Mouse (Mus musculus): ENCODE results near the gene Anxa9. TPM values are rescaled to one million over a fixed set of nuclear protein-coding genes. Genes with fewer than 3 reads are reported as not detected.

The Anxa9 gene
- total and polyA plus RNA-seq, 3 experiments, result 1.5 to 4.1 (median 2.5) TPM

DNA sequence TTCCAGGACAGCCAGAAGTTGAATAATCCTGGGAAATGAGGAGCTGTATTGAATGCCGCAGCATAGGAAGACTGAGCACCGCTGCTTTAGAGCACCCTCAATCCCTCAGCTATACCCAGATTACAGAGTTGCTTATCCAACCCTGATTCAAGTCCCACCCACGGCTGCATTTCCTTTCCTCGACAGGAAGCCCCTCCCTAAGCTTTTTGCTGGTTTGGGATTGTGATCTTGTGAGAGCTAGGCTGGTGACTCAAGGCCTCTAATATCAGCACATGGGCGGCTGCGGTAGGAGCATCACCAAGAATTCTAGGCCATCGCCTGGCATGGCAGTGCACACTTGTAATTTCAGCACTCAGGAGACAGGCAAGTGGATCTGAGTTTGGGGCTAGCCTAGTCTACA lies 20.5 kb downstream of the Anxa9 start:
- dilution Hi-C loops (cut with MboI; ENCODE audit: extremely low pct_ligation_motif_present, extremely low pct_unique_long_range_greater_than_20kb, low sequenced_read_pairs), result no loop called here
- no peak overlapping the region for H3K4me3 ChIP-seq (replicated peaks in 1 of 3; ENCODE audit: low read depth in 2 of 3, low read length in 2 of 3, poor library complexity in 1 of 3)
- peaks cover 4 to 22% of the 10 kb centered on the region in 2 experiments for H3K36me3 ChIP-seq (replicated peaks in 1 of 2; ENCODE audit: control insufficient read depth in 1 of 2, insufficient read depth in 1 of 2, low read length in 1 of 2)
- H3K9me3 ChIP-seq (replicated peaks; ENCODE audit: low read length), result no peaks in the 10 kb centered on the region
- in situ Hi-C loops (cut with MboI; ENCODE audit: low pct_ligation_motif_present, low pct_unique_long_range_greater_than_20kb, low sequenced_read_pairs), result no loop called here
- H3K4me2 ChIP-seq (ENCODE audit: insufficient read depth, low read depth, poor library complexity, severe bottlenecking), result no peak overlapping the region
- H3K4me1 ChIP-seq (ENCODE audit: control insufficient read depth in 1 of 2, insufficient read depth in 2 of 2), result peaks cover 0 to 14% of the 10 kb centered on the region in 2 experiments; a peak in 2 of 4 replicates
- no peak overlapping the region for H3K9ac ChIP-seq (ENCODE audit: insufficient read depth, low read depth)
- no peak for DNase-seq (ENCODE audit: extremely low read depth)
- no peak overlapping the region for H3K27ac ChIP-seq (ENCODE audit: insufficient read depth, low read depth)
- H3K79me2 ChIP-seq (replicated peaks; ENCODE audit: control insufficient read depth, extremely low read depth, insufficient read depth, poor library complexity, severe bottlenecking), result no peaks in the 10 kb centered on the region
- TF ChIP-seq CHD1 (IDR thresholded peaks at IDR 0.05; ENCODE audit: low read depth, low read length) (no peak), RCOR1 (conservative IDR thresholded peaks at IDR 0.05; ENCODE audit: low read depth, low read length) (no peak), NRF1 (IDR thresholded peaks at IDR 0.05; ENCODE audit: low read depth, low read length) (no peak), POLR2AphosphoS2 (IDR thresholded peaks at IDR 0.05; ENCODE audit: low read depth, low read length) (no peak), MAZ (IDR thresholded peaks at IDR 0.05; ENCODE audit: low read depth, low read length) (no peak), MAX (IDR thresholded peaks at IDR 0.05; ENCODE audit: low read length) (no peak), GABPA (IDR thresholded peaks at IDR 0.05; ENCODE audit: insufficient replicate concordance, low read depth, low read length) (no peak), CTCF (conservative IDR thresholded peaks at IDR 0.05 in 1 of 2, IDR thresholded peaks at IDR 0.05 in 1 of 2; ENCODE audit: low read depth in 2 of 2, low read length in 2 of 2) (no peak), CHD2 (IDR thresholded peaks at IDR 0.05; ENCODE audit: low read length) (no peak), MYC (IDR thresholded peaks at IDR 0.05; ENCODE audit: low read depth, low read length) (no peak), SIN3A (IDR thresholded peaks at IDR 0.05; ENCODE audit: low read length) (no peak), JUND (conservative IDR thresholded peaks at IDR 0.05; ENCODE audit: low read depth, low read length) (no peak), TBP (conservative IDR thresholded peaks at IDR 0.05; ENCODE audit: low read depth, low read length) (no peak), E2F4 (IDR thresholded peaks at IDR 0.05; ENCODE audit: insufficient replicate concordance, low read depth, low read length) (no peak), ZC3H11A (IDR thresholded peaks at IDR 0.05; ENCODE audit: low read depth, low read length) (no peak), KAT2A (IDR thresholded peaks at IDR 0.05; ENCODE audit: insufficient replicate concordance, low read length) (no peak), TCF12 (IDR thresholded peaks at IDR 0.05; ENCODE audit: low read depth, low read length) (no peak)
- no peaks in the 10 kb centered on the region for H3K27me3 ChIP-seq (replicated peaks)

- Histone ChIP-seq H3K4me3 (replicated peaks in 1 of 3; ENCODE audit: low read depth in 2 of 3, low read length in 2 of 3, poor library complexity in 1 of 3) (no peak overlapping the region), H3K9me3 (replicated peaks; ENCODE audit: low read length) (no peaks in the 10 kb centered on the region), H3K79me2 (replicated peaks; ENCODE audit: control insufficient read depth, extremely low read depth, insufficient read depth, poor library complexity, severe bottlenecking) (no peaks in the 10 kb centered on the region), H3K36me3 (replicated peaks in 1 of 2; ENCODE audit: control insufficient read depth in 1 of 2, insufficient read depth in 1 of 2, low read length in 1 of 2) (peaks cover 4 to 21% of the 10 kb centered on the region in 2 experiments), H3K4me2 (ENCODE audit: insufficient read depth, low read depth, poor library complexity, severe bottlenecking) (no peak overlapping the region), H3K4me1 (ENCODE audit: control insufficient read depth in 1 of 2, insufficient read depth in 2 of 2) (peaks cover 0 to 10% of the 10 kb centered on the region in 2 experiments; a peak in 2 of 4 replicates), H3K9ac (ENCODE audit: insufficient read depth, low read depth) (no peak overlapping the region), H3K27ac (ENCODE audit: insufficient read depth, low read depth) (no peak overlapping the region), H3K27me3 (replicated peaks) (no peaks in the 10 kb centered on the region)
- in situ Hi-C loops (cut with MboI; ENCODE audit: low pct_ligation_motif_present, low pct_unique_long_range_greater_than_20kb, low sequenced_read_pairs) (no loop called here), dilution Hi-C loops (cut with MboI; ENCODE audit: extremely low pct_ligation_motif_present, extremely low pct_unique_long_range_greater_than_20kb, low sequenced_read_pairs) (no loop called here)
- TF ChIP-seq GABPA (IDR thresholded peaks at IDR 0.05; ENCODE audit: insufficient replicate concordance, low read depth, low read length), result no peak
- no peak for TF ChIP-seq TBP (conservative IDR thresholded peaks at IDR 0.05; ENCODE audit: low read depth, low read length)
- TF ChIP-seq MAFK (IDR thresholded peaks at IDR 0.05; ENCODE audit: insufficient replicate concordance, low read length), result no peak
- no peak for TF ChIP-seq SMC3 (IDR thresholded peaks at IDR 0.05; ENCODE audit: low read depth, low read length)
- TF ChIP-seq MEF2A (IDR thresholded peaks at IDR 0.05; ENCODE audit: borderline replicate concordance, low read depth, low read length), result no peak
- TF ChIP-seq ZC3H11A (IDR thresholded peaks at IDR 0.05; ENCODE audit: low read depth, low read length), result no peak
- no peak for TF ChIP-seq ZMIZ1 (IDR thresholded peaks at IDR 0.05; ENCODE audit: low read depth, low read length)
- no peak for TF ChIP-seq RAD21 (IDR thresholded peaks at IDR 0.05; ENCODE audit: low read depth, low read length)
- TF ChIP-seq MAZ (IDR thresholded peaks at IDR 0.05; ENCODE audit: low read depth, low read length), result no peak
- TF ChIP-seq NELFE (IDR thresholded peaks at IDR 0.05; ENCODE audit: low read depth, low read length), result no peak
- TF ChIP-seq HCFC1 (IDR thresholded peaks at IDR 0.05; ENCODE audit: low read depth, low read length), result no peak
- no peak for TF ChIP-seq JUN (IDR thresholded peaks at IDR 0.05; ENCODE audit: insufficient read depth, low read depth, low read length)
- TF ChIP-seq MAX (IDR thresholded peaks at IDR 0.05; ENCODE audit: low read length), result no peak
- no peak for TF ChIP-seq KAT2A (IDR thresholded peaks at IDR 0.05; ENCODE audit: insufficient replicate concordance, low read length)
- TF ChIP-seq USF1 (IDR thresholded peaks at IDR 0.05; ENCODE audit: low read depth, low read length), result no peak
- no peak for TF ChIP-seq ZKSCAN1 (IDR thresholded peaks at IDR 0.05; ENCODE audit: borderline replicate concordance, low read depth, low read length)
- no peak for TF ChIP-seq RCOR1 (conservative IDR thresholded peaks at IDR 0.05; ENCODE audit: low read depth, low read length)
- TF ChIP-seq MXI1 (IDR thresholded peaks at IDR 0.05; ENCODE audit: low read depth, low read length), result no peak
- TF ChIP-seq ELF1 (IDR thresholded peaks at IDR 0.05; ENCODE audit: low read depth, low read length), result no peak
- DNase-seq (ENCODE audit: extremely low read depth), result no peak
Observed at GRCm38 (mm10) chr3:95286011-95286410, 21.0 kb downstream of the Anxa9 start.

Measured in CH12.LX (cell line).